Mouse (Mus musculus) liver, adult 2 months (tissue): Measurements from ENCODE around the gene Fgfr2. TPM values are rescaled to one million over a fixed set of nuclear protein-coding genes. Genes with fewer than 3 reads are reported as not detected.
A peak's percentile ranks its signal among the peaks of the same experiment; 100 is the strongest.

ENCODE experiments used
- DNase-seq: peaks from one replicate; pipeline ENCODE4 v3.0.0-alpha.2; 2011; ENCODE audit warnings: low read depth, low spot score; ENCODE audit errors: extremely low read depth
- H3K27ac ChIP-seq: fragments of 200-500 bp; replicated peaks from 2 replicates; pipeline ENCODE4 v1.5.1; 2012; ENCODE audit warnings: low read depth, mild to moderate bottlenecking, control low read depth, inconsistent platforms, low read length; ENCODE audit not compliant: insufficient read depth
- H3K27me3 ChIP-seq: fragments of 200-500 bp; 2 replicates; pipeline ENCODE4 v1.6.1; 2012; ENCODE audit warnings: mild to moderate bottlenecking, moderate library complexity, low read length, inconsistent platforms; ENCODE audit not compliant: control insufficient read depth, insufficient read depth
- H3K36me3 ChIP-seq: fragments of 200-500 bp; 2 replicates; pipeline ENCODE4 v1.6.1; 2012; ENCODE audit warnings: low read length, inconsistent platforms; ENCODE audit not compliant: control insufficient read depth, insufficient read depth
- H3K4me1 ChIP-seq: fragments of 200-500 bp; 2 replicates; pipeline ENCODE4 v1.6.1; 2011; ENCODE audit warnings: low read length; ENCODE audit not compliant: control insufficient read depth, insufficient read depth
- H3K4me3 ChIP-seq: fragments of 200-500 bp; 2 replicates; pipeline ENCODE4 v1.5.1; 2011; ENCODE audit warnings: low read depth, mild to moderate bottlenecking, control low read depth, low read length, moderate library complexity; ENCODE audit not compliant: insufficient read depth
- H3K79me2 ChIP-seq: fragments of 200-500 bp; 2 replicates; pipeline ENCODE4 v1.6.1; 2012; ENCODE audit warnings: inconsistent platforms, mild to moderate bottlenecking, low read length, moderate library complexity; ENCODE audit not compliant: control insufficient read depth, insufficient read depth
- H3K9ac ChIP-seq: fragments of 200-500 bp; 2 replicates; pipeline ENCODE4 v1.6.1; 2012; ENCODE audit warnings: low read depth, mild to moderate bottlenecking, control low read depth, inconsistent platforms, low read length
- CTCF ChIP-seq: fragments of 200-500 bp; IDR thresholded peaks from 2 replicates; pipeline ENCODE4 v1.5.1; 2011; ENCODE audit warnings: low read depth, low read length, control low read depth
- POLR2A ChIP-seq: fragments of 200-500 bp; IDR thresholded peaks from 2 replicates; pipeline ENCODE4 v1.6.1; 2011; ENCODE audit warnings: low read length, control low read depth; ENCODE audit not compliant: insufficient read depth; ENCODE audit errors: extremely low read depth
- WGBS: fragments of 180-500 bp; shearing (Covaris S2); methylation state at CpG from one replicate; pipeline ENCODE4 v1.1.7; 2018; 5-methylcytosine and 5-hydroxymethylcytosine counted together
- polyA plus RNA-seq: library from polyadenylated mRNA; depleted of rRNA; stranded (reverse); fragments of >200 nt; gene quantifications from 2 replicates; pipeline ENCODE4 v1.2.3, GENCODE M21; 2012
- total RNA-seq: library from RNA; depleted of rRNA; stranded (reverse); fragments of >200 nt; gene quantifications from 2 replicates; pipeline ENCODE4 v1.2.3, GENCODE M21; 2014

Fgfr2 gene
- total and polyA plus RNA-seq, 2 experiments: 16.7 to 35.2 TPM

DNA sequence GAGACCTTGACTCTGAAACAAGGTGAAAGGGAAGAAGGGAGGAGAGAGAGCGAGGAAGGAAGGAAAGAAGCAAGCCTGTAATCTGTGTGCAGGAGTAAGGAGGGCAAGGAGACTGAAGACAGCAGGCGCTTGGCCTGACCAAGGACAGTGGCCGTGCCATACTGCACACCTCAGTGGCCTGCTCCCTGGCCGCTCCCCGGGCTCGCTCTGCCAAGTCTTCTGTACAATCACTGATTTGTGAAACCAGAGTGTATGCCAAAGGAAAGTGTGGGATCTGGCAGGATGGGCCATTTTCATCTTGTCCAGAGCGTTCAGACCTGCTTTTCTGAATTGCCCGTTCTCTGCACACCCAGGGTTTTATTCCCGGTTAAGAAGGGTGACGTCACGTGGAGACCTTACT lies 441.9 kb downstream of the Fgfr2 start:
- peak; percentile 38 for DNase-seq
- 88% methylated on average over 11 of the region's 11 CpGs for WGBS
- no peak overlapping the region for H3K9ac ChIP-seq
- no peaks in the 10 kb centered on the region for H3K27me3 ChIP-seq
- TF ChIP-seq CTCF: no peak
- TF ChIP-seq POLR2A: no peak
- no peak overlapping the region for H3K27ac ChIP-seq
- no peaks in the 10 kb centered on the region for H3K36me3 ChIP-seq
- H3K79me2 ChIP-seq: no peaks in the 10 kb centered on the region
- H3K4me1 ChIP-seq: no peaks in the 10 kb centered on the region
- no peak overlapping the region for H3K4me3 ChIP-seq

DNA sequence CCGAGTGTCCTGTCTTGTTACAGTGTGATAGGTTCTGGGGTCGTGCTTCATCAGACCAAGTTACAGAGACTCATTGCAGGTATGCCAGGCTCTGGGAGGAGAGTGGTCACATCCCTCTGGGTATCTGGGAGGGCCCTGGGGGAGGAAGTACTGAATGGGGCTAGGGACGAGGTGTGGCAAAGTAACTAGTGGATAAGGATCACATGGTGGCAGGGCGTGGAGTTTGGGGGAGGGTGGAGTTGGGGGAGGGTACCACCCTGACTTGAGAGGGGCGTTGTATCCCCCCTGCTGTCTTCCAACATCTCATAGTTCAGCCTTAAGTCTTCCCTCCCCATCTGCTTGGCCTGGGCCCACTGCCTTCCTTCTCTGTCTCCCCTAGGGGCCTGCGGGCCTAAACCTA lies 443.6 kb downstream of the Fgfr2 start:
- 95% methylated on average over 6 of the region's 6 CpGs for WGBS
- Histone ChIP-seq H3K9ac (no peak overlapping the region), H3K79me2 (no peaks in the 10 kb centered on the region), H3K4me3 (no peak overlapping the region), H3K27me3 (no peaks in the 10 kb centered on the region), H3K27ac (no peak overlapping the region), H3K4me1 (no peaks in the 10 kb centered on the region), H3K36me3 (no peaks in the 10 kb centered on the region)
- DNase-seq: no peak
- TF ChIP-seq POLR2A: no peak

DNA sequence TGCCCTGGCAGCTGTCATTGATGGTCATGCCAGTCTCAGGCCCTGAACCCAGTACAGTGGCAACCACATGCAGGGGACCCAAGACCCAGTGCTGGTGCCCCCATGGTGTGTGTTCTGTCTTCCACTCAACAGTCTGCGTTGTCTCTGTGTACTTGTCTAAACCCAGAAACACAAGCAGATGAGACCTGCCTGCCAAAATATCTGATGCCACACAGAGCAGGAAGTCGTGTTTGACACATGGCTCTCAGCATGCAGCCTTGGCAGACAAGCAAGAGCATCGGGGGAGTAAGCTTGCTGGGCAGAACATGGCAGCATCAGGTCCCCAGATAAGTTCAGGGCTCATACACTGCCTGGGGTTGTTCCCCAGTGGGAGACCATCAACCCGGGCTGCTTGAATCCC lies 444.0 kb downstream of the Fgfr2 start:
- no peaks in the 10 kb centered on the region for H3K79me2 ChIP-seq
- H3K27me3 ChIP-seq: no peaks in the 10 kb centered on the region
- H3K36me3 ChIP-seq: no peaks in the 10 kb centered on the region
- no peak overlapping the region for H3K4me3 ChIP-seq
- H3K27ac ChIP-seq: no peak overlapping the region
- H3K9ac ChIP-seq: no peak overlapping the region
- 70% methylated on average over 4 of the region's 4 CpGs for WGBS
- TF ChIP-seq POLR2A: no peak
- no peak for TF ChIP-seq CTCF
- no peaks in the 10 kb centered on the region for H3K4me1 ChIP-seq
- no peak for DNase-seq

DNA sequence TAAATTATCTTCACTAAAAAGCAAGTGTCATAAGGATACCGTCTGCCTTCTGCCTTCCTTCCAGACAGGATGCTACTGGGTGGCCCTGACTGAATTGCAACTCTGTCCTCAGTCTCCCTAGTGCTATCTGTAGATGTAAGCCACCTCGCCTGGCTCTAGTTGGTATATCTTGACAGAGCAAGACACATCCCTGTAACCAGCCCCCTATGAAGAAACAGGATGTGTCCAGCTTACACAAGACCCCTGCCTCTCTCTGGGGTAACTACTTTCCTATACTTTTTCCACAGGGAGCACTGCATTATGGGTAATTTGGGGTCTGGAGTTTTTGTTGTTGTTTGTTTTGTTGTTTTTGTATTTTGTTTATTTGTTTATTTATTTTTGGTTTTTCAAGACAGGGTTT lies 447.2 kb downstream of the Fgfr2 start:
- Histone ChIP-seq H3K79me2 (no peaks in the 10 kb centered on the region), H3K4me3 (no peak overlapping the region), H3K9ac (no peak overlapping the region), H3K36me3 (no peaks in the 10 kb centered on the region), H3K27ac (no peak overlapping the region), H3K4me1 (peaks cover 16% of the 10 kb centered on the region), H3K27me3 (no peaks in the 10 kb centered on the region)
- 92% methylated on average over 2 of the region's 2 CpGs for WGBS
- DNase-seq: no peak
- no peak for TF ChIP-seq POLR2A
- TF ChIP-seq CTCF: no peak

DNA sequence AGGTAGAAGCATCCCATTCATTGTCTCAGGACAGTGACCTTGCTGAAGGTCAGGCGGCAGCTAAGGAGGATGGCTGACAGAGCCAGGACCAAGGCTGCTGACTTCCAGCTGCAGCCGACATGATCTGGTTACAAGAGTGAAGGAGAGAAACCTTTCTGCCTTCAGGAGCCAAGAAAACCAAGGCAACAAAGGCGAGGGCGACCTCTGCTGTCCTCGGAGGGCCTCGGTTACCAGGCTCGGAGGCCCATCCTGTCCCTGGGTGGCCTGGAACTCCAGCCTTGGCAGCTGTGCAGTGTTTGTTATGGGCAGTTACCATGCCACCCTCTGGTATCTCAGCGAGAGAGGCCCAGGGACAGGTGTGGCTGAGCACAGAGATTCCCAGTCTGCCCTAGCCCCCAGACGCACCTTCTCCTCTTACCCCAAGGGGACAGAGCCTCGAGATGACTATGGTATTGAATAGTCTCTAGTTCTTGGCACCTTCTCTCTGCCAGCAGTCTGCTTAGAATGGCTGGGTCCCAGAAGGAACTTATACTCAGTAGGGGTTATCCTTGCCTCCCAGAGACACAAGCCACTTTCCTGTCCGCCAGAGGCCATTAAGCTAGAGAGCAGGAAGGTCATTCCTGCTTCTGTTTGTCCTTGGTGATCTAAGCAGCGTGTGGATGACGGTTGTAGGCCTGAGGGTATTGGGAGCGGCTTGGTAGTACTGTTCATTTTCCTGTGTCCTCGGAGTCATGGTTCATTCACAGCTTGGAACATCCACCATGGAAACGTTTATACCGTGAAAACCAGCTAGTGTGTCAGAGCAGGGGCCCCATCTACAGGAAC lies 449.0 kb downstream of the Fgfr2 start:
- Histone ChIP-seq H3K36me3 (no peaks in the 10 kb centered on the region), H3K27ac (no peak overlapping the region), H3K79me2 (no peaks in the 10 kb centered on the region), H3K4me1 (peaks cover 23% of the 10 kb centered on the region), H3K9ac (no peak overlapping the region), H3K27me3 (no peaks in the 10 kb centered on the region), H3K4me3 (no peak overlapping the region)
- 75% methylated on average over 17 of the region's 17 CpGs for WGBS
- TF ChIP-seq POLR2A (no peak), CTCF (peak; percentile 60)
- DNase-seq: no peak

DNA sequence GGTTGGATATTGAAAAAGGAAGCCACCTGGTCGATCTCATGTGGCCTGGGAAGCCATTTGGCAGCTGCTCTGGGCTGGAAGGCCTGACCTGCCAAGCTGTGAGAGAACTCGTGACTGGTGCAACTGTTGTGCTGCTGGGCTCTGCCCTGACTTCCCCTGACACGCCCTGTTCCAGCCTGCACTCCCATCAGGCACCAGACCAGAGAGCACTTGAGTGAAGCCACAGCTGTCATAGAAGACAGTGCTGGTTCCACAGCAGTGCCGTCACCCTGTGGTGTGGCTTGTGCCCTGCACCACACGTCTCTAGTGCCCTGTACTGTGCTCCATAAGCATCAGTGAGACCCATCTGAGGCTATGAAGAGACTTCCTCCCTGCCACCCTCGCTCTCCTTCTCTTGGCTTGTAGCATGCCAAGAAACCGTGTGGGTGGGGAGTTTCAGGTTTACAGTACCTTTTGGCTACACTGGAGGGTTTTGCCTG lies 450.6 kb downstream of the Fgfr2 start:
- Histone ChIP-seq H3K36me3 (no peaks in the 10 kb centered on the region), H3K9ac (no peak overlapping the region), H3K27me3 (no peaks in the 10 kb centered on the region), H3K79me2 (no peaks in the 10 kb centered on the region), H3K27ac (peak overlapping the region; percentile 8), H3K4me3 (no peak overlapping the region), H3K4me1 (peaks cover 23% of the 10 kb centered on the region)
- TF ChIP-seq POLR2A (no peak), CTCF (peak; percentile 37)
- WGBS: 20% methylated on average over 7 of the region's 7 CpGs
- DNase-seq: peak; percentile 97
